Mouse (Mus musculus) heart, postnatal 25 days (tissue): ENCODE measurements around the gene Psmd2. TPM values are rescaled to one million over a fixed set of nuclear protein-coding genes. Genes with fewer than 3 reads are reported as not detected.

ENCODE experiments used
- DNase-seq: peaks from one replicate; pipeline ENCODE4 v3.0.0; 2022; ENCODE audit warnings: low spot score
- intact Hi-C: fragments of 180-260 bp; cut with DNase I; formaldehyde crosslinking; loops from one replicate; pipeline ENCODE4 v1.15.1; 2025
- total RNA-seq, 2 experiments: library from RNA; stranded (reverse); gene quantifications; 2 replicates each; pipeline ENCODE4 v1.2.3; 2021

Gene Psmd2
- total RNA-seq, 2 experiments from 2014 or later = 190 to 201 TPM

DNA sequence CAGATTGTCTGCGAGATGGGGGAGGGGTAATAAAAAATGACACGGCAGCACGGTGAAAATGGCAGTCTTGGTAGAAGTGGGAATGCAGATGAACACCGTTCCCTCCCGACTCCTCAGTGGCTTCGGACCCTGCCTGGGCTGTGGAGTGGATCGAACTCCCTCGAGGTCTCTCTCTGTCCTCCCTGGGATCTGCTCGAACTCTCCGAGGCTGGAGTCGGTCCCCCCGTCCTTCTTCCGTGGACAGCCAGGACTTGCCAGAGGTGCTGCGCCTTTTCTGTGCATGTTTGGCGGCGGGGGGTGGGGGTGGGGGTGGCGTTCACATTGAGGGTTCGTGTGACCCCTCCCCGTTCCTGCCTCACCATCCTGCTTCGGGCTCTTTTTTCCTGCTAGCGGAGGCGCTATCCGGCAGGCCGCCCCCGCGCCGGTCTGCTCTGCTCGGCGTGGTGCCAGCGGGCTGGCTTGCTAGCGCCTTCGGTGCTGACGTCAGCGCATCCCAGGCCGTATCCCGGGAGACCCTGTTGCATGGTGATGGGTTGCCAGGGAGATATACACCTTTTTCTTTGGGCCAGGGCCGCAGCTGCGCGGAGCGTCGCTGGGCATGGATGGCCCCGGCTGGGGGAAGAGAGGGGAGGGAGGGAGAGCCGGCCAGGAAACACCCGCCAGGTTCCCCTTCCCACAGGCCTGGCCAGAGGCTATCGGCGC lies 44.3 kb downstream of the Psmd2 start:
- intact Hi-C loops = no loop called here
- DNase-seq = peak; percentile 87

DNA sequence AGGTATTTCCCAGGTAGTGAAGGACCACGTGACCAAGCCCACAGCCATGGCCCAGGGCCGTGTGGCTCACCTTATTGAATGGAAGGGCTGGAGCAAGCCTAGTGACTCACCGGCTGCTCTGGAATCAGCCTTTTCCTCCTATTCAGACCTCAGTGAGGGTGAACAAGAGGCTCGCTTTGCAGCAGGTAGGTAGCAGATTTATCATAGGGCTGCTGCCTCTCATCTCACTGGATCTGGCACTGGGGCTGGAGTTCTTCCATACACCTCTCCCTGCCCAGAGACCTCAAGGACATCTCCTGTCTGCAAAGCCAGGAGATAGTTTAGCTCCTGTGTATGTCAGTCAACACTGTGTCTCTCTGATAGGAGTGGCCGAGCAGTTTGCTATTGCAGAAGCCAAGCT lies 47.8 kb downstream of the Psmd2 start:
- DNase-seq = no peak
- intact Hi-C loops = no loop called here

DNA sequence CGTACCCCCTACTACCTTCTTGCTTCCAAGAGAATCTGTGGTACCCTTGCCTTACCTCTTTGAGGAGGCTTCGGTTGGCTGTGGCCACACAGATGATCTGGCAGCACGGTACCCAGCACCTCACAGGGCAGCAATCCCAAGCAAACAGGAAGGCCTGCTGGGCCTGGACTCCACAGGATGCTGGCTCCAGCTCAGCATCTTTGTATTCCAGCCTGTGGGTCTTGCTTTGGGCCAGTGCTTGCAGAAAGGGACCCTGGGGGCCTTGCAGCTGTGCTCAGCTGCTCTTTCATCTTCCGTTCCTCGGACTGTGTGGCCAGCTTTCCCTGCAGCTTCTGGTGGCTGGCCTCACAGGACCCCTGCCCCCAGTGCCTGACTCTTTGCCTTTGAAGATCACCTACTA lies 48.6 kb downstream of the Psmd2 start:
- intact Hi-C loops = loop anchor here (2.0 kb wide), 1 partner anchor 17 kb away; the partner anchor contains the start of genes Clcn2 and Polr2h
- DNase-seq = no peak

DNA sequence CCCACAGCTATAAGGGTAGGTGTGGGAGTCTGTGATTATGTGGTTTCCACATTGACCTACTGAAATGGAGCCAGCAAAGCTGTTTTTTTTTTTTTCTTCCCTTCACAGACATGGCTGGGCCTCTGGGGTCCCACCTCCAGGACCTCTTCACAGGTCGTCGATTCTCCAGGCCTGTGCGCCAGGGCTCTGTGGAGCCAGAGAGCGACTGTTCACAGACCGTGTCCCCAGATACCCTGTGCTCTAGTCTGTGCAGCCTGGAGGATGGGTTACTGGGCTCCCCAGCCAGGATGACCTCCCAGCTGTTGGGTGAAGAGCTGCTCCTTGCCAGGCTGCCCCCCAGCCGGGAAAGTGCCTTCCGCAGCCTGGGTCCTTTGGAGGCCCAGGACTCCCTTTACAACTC lies 49.9 kb downstream of the Psmd2 start:
- no peak for DNase-seq
- intact Hi-C loops = loop anchor here (2.0 kb wide), 1 partner anchor 15 kb away; the partner anchor contains the start of genes Clcn2 and Polr2h

DNA sequence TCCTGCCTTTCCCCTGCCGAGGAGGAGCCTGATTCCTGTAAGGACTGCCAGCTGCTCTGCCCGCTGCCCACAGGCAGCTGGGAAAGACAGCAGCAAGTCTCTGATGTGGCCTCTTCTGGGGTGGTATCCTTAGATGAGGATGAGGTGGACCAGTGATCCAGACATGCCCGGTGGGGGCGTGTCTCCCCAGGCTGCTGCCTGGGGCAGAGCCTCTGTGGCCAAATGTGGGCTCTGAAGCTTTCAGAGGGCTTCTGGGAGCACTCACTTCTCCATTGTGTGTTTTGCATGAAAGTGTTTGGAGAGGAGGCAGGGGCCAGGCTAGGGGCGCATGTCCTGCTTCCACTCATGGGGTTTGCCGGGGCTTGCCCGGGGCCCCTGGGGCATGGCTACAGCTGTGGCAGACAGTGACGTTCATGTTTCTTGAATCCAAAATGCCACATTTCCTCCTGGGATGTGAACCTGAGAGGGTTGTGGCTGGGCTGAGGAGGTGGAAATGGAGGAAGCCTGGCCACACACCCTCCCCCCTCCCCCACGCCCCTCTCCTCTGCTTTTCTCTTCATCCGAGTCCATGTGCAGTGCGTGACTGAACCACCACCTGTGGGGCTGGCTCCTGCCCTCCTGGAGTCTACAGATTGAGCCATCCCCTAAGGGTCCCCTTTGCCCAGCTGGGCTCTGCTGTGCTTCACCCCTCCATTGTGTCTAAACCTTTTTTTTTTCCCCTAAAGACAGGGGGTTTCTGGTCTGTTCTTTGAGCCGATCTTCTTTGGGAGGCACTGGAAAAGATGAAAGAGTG lies 50.5 kb downstream of the Psmd2 start:
- intact Hi-C loops = loop anchor here (2.0 kb wide), 1 partner anchor 15 kb away; the partner anchor contains the start of genes Clcn2 and Polr2h
- no peak for DNase-seq

DNA sequence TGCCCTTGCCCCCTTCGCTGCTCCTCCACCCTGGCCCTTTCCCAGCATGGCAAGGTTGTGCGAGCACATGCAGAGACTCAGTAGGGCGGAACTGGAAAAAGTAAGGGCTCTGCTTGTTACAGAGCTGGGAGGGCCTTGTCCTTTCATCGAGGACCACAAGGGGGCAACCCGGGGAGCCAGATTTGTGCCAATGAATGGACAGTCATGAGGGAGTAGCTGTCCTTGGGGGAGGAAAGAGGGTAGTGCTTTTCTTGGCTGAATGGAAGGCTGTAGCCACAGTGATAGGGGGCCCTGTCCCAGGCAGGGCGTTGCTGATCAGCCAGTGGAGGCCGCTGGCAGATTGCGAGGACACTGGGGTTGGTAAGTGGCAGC lies 51.1 kb downstream of the Psmd2 start:
- DNase-seq = no peak
- intact Hi-C loops = no loop called here

DNA sequence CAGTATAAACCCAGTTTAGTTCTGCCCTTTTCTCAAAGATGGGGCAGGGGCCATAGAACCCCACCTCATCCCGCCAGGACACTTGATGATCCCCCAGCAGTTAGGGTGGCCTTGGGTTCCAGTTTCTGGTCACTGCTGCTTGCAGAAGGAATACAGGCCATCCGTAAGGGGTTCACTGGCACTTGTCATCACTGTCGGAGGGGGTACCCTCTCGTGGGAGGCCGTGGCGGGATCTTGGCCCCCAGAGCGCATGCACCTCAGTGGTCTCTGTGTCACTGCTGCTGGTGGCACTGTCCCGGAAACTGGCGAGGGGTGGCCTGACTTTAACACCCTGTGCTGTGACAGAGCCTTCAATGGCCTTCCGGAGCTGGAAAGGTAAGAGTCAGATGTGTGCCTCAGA lies 51.6 kb downstream of the Psmd2 start:
- intact Hi-C loops = no loop called here
- DNase-seq = no peak

DNA sequence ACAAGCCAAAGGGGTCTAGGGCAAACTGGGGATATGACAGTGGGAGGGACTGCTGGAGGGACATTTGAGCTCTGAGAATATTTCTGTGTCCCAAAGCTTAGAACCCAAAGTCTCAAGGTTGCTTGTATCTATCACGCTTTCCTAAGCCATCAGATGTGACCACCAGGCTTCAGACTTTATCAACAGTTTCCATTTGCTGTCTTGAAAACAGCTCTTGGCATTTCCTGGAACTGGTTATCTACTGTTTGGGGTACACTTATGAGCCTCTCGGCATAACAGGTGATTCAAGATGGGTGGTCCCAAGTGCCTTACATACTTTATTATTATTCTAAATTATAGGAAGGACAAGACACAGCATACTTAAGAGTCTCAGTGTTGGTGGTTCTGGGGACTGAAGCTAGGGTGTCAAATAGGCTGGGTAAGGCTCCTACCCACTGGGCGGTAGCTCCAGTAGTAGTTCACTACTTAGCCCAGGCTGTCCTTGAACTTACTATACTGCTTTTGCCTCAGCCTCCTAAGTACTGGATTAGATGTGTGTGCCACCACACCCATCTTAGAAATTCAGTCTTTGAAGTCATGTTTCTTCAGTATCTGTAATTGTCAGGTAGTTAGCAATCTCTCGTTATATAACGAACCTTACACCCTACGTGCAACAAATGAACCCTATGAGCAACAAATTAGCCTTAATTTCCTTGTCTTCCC lies 52.4 kb downstream of the Psmd2 start:
- no peak for DNase-seq
- intact Hi-C loops = no loop called here

DNA sequence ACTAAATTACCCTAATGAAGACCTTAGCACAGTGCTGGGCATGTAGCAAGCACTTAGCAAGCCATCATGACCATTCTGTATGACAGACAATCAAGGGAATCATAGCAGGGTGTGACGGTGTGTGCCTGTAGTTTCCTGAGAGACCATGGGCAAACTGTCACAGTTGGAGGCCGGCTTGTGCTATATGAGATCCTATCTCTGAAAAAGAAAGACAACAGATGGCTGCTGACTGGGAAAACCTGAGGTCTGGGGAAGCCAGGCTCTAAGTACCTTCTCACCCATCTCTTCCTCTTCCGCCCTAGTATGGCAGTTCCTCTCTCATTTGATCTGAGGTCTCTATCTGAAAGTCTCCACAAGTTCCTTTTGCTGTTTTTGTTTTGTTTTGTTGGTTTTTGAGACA lies 54.3 kb downstream of the Psmd2 start:
- intact Hi-C loops = no loop called here
- DNase-seq = no peak

DNA sequence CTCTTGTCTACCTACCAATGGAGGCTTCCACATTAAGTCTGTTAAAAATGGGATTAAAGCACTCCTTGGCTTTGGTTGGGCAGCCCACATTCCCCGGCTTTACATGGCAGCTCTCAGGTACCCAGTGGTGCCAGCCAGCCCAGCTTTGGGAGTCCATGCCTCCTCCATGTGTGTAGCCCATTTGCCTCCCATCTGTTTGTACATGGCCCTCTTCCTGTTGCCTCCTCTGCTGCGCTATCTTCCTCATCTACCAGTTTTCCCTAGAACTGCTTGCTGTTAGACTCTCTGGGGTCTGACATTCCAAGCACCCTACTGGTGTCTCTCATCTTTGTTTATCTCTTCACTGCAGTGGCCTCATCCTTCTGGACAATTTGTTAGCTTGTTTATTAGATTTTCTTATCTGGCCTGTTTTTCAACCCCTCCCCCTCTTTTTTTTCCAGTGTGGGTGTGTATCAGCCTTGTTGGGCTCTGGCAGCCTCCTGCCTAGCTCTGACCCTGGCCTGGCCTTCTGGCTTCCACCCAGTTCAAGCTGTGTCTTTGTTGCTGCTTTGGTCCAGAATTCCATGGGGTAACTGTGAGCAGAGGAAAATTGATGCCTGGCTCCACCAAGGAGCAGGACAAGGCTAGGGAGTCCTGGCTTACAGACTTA lies 55.1 kb downstream of the Psmd2 start:
- no peak for DNase-seq
- intact Hi-C loops = no loop called here

DNA sequence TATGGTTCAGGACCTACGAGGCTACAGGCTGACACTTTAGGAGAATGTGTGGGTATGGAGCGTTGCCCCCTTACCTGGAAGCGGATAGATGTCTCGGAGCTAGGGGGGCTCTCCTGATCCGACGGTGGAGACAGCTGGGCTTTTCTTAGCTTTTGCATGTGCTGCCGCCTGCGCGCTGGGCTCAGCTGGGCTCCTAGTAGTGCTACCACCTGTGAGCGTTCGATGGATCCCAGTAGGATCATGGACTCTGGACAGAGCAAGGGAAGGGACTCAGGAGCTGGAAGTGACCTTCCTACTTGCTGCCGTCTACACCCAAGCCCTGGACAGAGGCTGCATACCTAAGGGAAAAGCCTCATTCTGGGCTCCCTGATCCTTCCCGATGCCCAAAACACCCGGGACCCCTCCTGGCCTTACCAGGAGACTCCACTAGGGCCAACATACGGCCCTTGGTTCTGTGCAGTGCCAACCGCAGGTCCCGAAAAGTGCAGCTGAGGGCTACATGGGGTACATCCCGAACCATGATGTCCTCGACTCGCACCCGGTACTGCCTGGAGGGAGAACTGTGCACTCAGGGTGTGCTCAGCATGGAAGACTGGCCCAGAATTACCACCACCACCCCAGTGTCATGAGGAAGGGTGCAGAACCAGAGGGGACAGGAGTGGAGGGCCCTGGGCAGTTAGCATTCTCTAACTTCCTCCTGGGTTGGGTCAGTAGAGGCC lies 56.9 kb downstream of the Psmd2 start:
- intact Hi-C loops = no loop called here
- no peak for DNase-seq

DNA sequence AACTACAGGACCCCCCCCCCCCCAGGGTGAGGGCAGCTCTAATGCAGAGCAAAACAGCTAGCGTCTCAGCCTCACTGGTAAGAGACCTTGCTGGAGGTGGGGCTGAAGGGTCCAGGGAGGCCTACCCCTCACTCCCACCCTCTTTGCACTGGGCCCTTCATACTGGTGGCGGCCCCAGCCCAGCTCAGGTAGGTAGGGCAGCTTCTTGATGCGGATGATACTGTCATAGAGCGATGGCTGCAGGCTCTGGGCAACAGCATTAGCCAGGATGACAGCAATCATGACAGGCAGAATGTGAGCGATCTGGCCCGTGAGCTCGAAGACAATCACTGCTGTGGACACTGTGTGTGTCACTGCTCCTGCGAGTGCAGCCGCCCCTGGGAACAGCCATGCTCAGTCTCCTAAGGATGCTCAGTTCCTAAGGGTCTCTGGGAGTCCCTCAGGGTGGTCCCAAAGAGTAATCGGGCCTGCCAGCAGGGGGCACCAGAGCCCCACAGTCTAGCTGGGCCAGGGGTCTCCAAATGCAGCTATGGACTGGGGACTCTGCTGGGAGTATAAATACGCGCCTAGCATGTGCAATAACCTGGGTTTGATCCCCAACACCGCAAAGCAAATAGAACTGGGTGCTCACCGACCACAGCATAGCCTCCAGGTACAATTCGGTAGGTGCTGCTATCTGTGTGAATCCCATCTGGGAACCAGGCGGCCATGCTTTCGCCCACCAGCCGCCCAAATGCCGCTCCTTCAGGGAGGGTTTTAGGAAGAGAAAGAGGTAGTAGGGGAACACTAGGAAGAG lies 57.7 kb downstream of the Psmd2 start:
- intact Hi-C loops = loop anchor here (1.0 kb wide), 1 partner anchor 56 kb away; no protein-coding TSS in a partner anchor

DNA sequence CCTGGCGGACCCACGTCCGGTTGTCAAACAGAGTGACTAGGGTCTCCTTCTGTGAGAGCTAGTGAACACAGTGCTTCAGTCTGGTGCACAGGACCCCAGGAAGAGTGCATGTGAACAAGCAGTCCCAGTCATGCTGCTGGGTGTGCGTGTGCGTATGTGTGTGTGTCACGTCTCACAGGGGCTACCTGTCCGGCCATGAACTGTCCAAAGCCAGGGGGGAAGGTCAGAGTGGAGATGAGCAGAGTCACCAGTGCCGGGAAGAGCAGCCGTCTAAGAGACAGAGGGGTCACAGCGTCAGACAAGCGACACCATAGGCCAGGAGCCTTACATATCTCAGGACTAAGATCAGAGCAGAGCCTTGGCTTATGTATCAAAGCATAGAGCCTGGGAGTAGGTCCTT lies 58.9 kb downstream of the Psmd2 start:
- intact Hi-C loops = no loop called here
- DNase-seq = no peak

More for the DNA sequence above, 57.7 kb downstream of the Psmd2 start:
- no peak for DNase-seq

DNA sequence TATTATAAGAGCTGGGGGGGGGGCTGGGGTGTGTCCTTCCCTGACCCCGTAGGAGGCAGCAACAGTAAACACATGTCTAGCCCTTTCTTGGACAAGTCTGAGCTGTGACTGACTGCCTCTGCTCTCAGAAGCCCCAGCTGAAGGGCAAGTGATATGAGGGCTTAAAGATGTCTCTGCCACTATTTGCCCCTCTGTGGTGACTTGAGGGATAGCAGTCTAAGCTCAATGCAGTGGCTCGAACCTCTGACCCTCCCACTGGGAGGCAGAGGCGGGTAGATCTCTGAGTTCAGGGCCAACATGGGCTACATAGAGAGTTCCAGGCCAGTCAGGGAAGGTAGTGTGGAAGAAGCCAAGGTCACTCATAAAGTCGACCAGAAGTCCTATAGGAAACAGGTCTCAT lies 59.4 kb downstream of the Psmd2 start:
- DNase-seq = no peak
- intact Hi-C loops = no loop called here

DNA sequence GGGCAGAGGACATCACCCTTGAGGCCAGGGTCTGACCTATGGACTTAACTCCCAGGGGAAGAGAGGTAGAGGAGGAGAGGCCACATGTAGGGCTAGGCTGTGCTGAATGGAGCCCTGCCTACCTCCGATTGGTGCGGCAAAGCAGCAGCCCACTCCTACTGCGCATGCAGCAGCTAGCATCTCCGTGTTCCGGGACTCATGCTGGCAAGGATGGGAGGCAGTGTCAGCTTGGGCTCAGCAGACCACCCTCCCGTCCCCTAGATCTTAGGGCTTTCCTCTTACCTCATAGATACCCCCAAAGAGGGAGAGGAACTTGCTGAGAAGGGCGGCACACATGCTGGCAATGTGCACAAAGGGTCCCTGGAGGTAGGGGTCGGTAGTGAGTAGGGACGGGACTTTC lies 60.7 kb downstream of the Psmd2 start:
- intact Hi-C loops = no loop called here
- DNase-seq = no peak

DNA sequence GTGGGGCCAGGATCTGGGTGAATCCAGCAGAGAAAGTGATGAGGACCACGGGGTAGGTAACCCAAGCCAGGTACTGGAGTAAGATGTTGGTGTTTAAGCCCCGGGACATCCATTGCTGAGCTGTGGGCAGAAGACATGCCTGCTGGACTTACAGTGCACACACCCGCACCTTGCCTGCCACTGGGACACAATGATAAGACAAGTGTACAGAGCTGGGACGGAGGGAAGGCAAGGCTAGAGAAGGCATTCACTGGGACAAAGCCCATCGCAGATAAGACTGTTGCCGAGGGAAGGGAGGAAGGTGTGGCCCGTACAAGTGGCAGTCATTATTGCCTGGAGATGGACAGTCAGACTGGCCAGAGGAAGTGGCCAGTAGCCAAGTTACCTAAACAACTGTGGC lies 61.4 kb downstream of the Psmd2 start:
- DNase-seq = no peak
- intact Hi-C loops = no loop called here
